Mouse (Mus musculus) testis, adult 2 months (tissue): Measurements from ENCODE around the gene Igf1r. TPM values are rescaled to one million over a fixed set of nuclear protein-coding genes. Genes with fewer than 3 reads are reported as not detected.

Source experiments
- H3K27ac ChIP-seq: fragments of 200-500 bp; 2 replicates; pipeline ENCODE4 v1.5.1; 2012; ENCODE audit warnings: low read depth, low read length; ENCODE audit not compliant: control insufficient read depth, insufficient read depth
- H3K27me3 ChIP-seq: fragments of 200-500 bp; 2 replicates; pipeline ENCODE4 v1.6.1; 2012; ENCODE audit warnings: mild to moderate bottlenecking, low read length, moderate library complexity; ENCODE audit not compliant: control insufficient read depth, insufficient read depth
- H3K36me3 ChIP-seq: fragments of 200-500 bp; 2 replicates; pipeline ENCODE4 v1.6.1; 2012; ENCODE audit warnings: mild to moderate bottlenecking, low read length; ENCODE audit not compliant: control insufficient read depth, insufficient read depth
- H3K4me1 ChIP-seq: fragments of 200-500 bp; 2 replicates; pipeline ENCODE4 v1.6.1; 2012; ENCODE audit warnings: low read length; ENCODE audit not compliant: control insufficient read depth, insufficient read depth
- H3K4me3 ChIP-seq: fragments of 200-500 bp; 2 replicates; pipeline ENCODE4 v1.5.1; 2012; ENCODE audit warnings: low read depth, mild to moderate bottlenecking, low read length, moderate library complexity, mixed read lengths; ENCODE audit not compliant: control insufficient read depth
- CTCF ChIP-seq: fragments of 200-500 bp; IDR thresholded peaks from 2 replicates; pipeline ENCODE4 v1.5.1; 2012; ENCODE audit warnings: low read depth, mild to moderate bottlenecking, inconsistent platforms, low read length, moderate library complexity; ENCODE audit not compliant: control insufficient read depth, insufficient read depth, insufficient replicate concordance
- POLR2A ChIP-seq: fragments of 200-500 bp; IDR thresholded peaks from 2 replicates; pipeline ENCODE4 v1.6.1; 2012; ENCODE audit warnings: low read depth, mild to moderate bottlenecking, inconsistent platforms, low read length, moderate library complexity; ENCODE audit not compliant: control insufficient read depth
- polyA plus RNA-seq: library from polyadenylated mRNA; depleted of rRNA; stranded (reverse); fragments of >200 nt; gene quantifications from 2 replicates; pipeline ENCODE4 v1.2.3, GENCODE M21; 2012

Igf1r gene
- polyA plus RNA-seq, 1 experiment, result 4.2 TPM

GRCm38 (mm10) chr7:68053002-68053624 is 100.5 kb downstream of the Igf1r start:
- H3K36me3 ChIP-seq, result no peaks in the 10 kb centered on the region
- no peak for TF ChIP-seq CTCF
- H3K27me3 ChIP-seq, result no peaks in the 10 kb centered on the region
- H3K4me3 ChIP-seq, result no peak overlapping the region
- H3K27ac ChIP-seq, result no peak overlapping the region
- H3K4me1 ChIP-seq, result peaks cover 2% of the 10 kb centered on the region

DNA sequence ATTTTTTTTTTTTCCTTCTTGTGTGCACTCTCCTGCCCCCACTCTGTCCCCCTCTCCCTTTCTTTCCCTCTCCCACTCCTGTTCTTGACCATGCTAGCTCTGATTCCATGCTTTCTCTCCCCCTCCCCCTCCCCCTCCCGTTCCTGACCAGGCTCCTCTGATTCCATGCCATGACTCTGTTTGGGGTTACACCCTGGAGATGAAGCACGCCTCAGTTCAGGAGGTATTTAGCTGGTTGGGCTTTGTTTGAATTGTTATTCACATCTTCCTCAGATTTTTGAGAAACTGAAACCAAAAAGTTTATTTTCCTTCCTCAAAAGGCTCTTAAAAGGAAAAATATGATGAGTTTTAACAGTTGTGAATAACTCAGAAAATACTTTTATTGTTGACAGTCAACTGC is 101.9 kb downstream of the Igf1r start:
- Histone ChIP-seq H3K4me3 (no peak overlapping the region), H3K36me3 (no peaks in the 10 kb centered on the region), H3K4me1 (no peaks in the 10 kb centered on the region), H3K27me3 (no peaks in the 10 kb centered on the region), H3K27ac (no peak overlapping the region)
- no peak for TF ChIP-seq POLR2A
- TF ChIP-seq CTCF, result no peak

DNA sequence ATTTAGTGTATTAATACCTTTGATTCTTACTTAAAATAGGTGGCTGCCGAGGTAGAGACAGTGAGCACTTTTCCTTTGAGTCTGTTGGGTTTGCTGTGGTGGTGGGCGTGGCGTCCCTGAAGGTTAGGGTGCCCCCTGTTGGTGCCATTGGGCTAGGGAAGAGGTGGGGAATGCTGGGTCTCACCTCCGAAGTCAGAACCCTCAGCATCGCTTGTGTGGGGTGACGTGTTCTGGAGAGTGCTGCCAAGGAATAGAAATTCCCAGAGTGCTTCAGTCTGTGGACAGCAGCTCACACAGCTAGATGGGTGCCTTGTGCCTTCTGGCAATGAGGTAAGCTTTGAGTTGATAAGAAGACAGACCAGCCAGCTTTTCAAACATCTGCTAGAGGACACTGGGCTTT is 102.3 kb downstream of the Igf1r start:
- Histone ChIP-seq H3K4me1 (no peaks in the 10 kb centered on the region), H3K4me3 (no peak overlapping the region), H3K36me3 (no peaks in the 10 kb centered on the region), H3K27ac (0 out of 2 replicates have a peak overlapping the region, but pooled peaks have one; percentile 34), H3K27me3 (no peaks in the 10 kb centered on the region)
- TF ChIP-seq POLR2A (no peak), CTCF (peak; percentile 32; the same call in 1 of the 2 replicates)

GRCm38 (mm10) chr7:68057010-68057409 is 104.4 kb downstream of the Igf1r start:
- Histone ChIP-seq H3K4me3 (no peak overlapping the region), H3K27ac (no peak overlapping the region), H3K4me1 (peaks cover 2% of the 10 kb centered on the region; the same call in 1 of the 2 replicates), H3K36me3 (no peaks in the 10 kb centered on the region), H3K27me3 (no peaks in the 10 kb centered on the region)
- TF ChIP-seq CTCF (no peak), POLR2A (no peak)

- Histone ChIP-seq H3K27me3 (no peaks in the 10 kb centered on the region), H3K4me3 (no peak overlapping the region), H3K4me1 (peaks cover 5% of the 10 kb centered on the region; the same call in 1 of the 2 replicates), H3K27ac (no peak overlapping the region), H3K36me3 (no peaks in the 10 kb centered on the region)
- TF ChIP-seq POLR2A (no peak), CTCF (no peak)
Observed at GRCm38 (mm10) chr7:68059690-68060089, 107.1 kb downstream of the Igf1r start.

GRCm38 (mm10) chr7:68061434-68061833 is 108.8 kb downstream of the Igf1r start:
- H3K36me3 ChIP-seq, result no peaks in the 10 kb centered on the region
- H3K27me3 ChIP-seq, result no peaks in the 10 kb centered on the region
- TF ChIP-seq POLR2A, result peak; percentile 25; the same call in 1 of the 2 replicates
- TF ChIP-seq CTCF, result no peak
- H3K4me1 ChIP-seq, result peaks cover 5% of the 10 kb centered on the region; the same call in 1 of the 2 replicates
- H3K4me3 ChIP-seq, result no peak overlapping the region
- H3K27ac ChIP-seq, result no peak overlapping the region; the same call in 1 of the 2 replicates

DNA sequence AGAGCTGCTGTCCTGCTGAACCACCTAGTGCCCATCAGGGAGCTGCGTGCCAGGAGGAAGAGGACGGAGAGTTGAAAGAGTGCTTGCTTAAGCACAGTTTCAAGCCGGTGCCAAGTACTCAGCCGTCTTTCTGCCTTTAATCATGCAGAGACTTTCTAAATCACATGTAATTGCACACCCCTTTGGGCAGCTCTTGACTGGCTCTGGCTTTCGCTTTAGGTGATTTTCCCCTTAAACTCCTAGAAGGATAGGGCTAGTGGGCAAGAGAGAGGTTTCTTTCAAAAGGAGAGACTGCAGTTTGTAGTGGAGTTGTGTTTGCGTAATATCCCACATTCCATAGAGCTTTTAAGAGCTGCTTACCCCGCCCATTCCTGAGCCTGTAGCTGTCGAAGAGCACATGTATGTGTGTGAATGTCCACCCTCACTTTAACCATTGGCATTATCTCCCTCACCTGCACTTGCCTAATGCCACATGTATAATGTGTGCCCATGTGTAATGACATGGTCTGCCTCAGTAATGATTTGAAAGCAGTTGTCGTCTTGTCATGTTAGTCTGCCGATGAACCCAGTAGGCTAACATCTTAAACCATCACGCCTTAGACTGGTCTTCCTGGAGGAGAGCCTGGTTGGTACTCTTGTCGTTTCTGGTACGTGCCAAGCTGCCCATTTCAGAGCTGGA is 109.7 kb downstream of the Igf1r start:
- Histone ChIP-seq H3K27ac (peak overlapping the region; percentile 54), H3K36me3 (no peaks in the 10 kb centered on the region), H3K27me3 (no peaks in the 10 kb centered on the region), H3K4me1 (peaks cover 5% of the 10 kb centered on the region; the same call in 1 of the 2 replicates), H3K4me3 (no peak overlapping the region)
- no peak for TF ChIP-seq CTCF
- no peak for TF ChIP-seq POLR2A
